Mouse (Mus musculus) neural tube, embryonic 14.5 days (tissue): ENCODE data around the gene Large1. TPM values are rescaled to one million over a fixed set of nuclear protein-coding genes. Genes with fewer than 3 reads are reported as not detected.
"Not testable (repeated sequence)": the region's sequence is repeated elsewhere in the genome, so short reads cannot be mapped to it uniquely, and the experiment has no call there.

Source experiments
- ATAC-seq: fragments of 200-750 bp; cut with Nextera tagmentation; 2 replicates; pipeline ENCODE4 v1.8.0; 2017; ENCODE audit warnings: low read depth, mild to moderate bottlenecking, moderate TSS enrichment, moderate library complexity
- H3K27ac ChIP-seq: fragments of 300-500 bp; sonication (generic); 2 replicates; pipeline ENCODE4 v1.5.1; 2014; ENCODE audit warnings: low read depth, mild to moderate bottlenecking, control low read depth, low read length, moderate library complexity, mixed read lengths
- H3K27me3 ChIP-seq: fragments of 300-500 bp; sonication (generic); 2 replicates; pipeline ENCODE4 v1.6.1; 2014; ENCODE audit warnings: low read length; ENCODE audit not compliant: control insufficient read depth, insufficient read depth
- H3K36me3 ChIP-seq: fragments of 300-500 bp; sonication (generic); 2 replicates; pipeline ENCODE4 v1.6.1; 2014; ENCODE audit warnings: low read length, mixed read lengths; ENCODE audit not compliant: control insufficient read depth, insufficient read depth
- H3K4me1 ChIP-seq: fragments of 300-500 bp; sonication (generic); 2 replicates; pipeline ENCODE4 v1.6.1; 2014; ENCODE audit warnings: low read length; ENCODE audit not compliant: control insufficient read depth, insufficient read depth
- H3K4me2 ChIP-seq: fragments of 300-500 bp; sonication (generic); 2 replicates; pipeline ENCODE4 v1.6.1; 2014; ENCODE audit warnings: mild to moderate bottlenecking, low read depth, low read length, control low read depth
- H3K4me3 ChIP-seq: fragments of 300-500 bp; sonication (generic); 2 replicates; pipeline ENCODE4 v1.5.1; 2014; ENCODE audit warnings: low read depth, low read length, control low read depth, mixed read lengths
- H3K9ac ChIP-seq: fragments of 300-500 bp; sonication (generic); replicated peaks from 2 replicates; pipeline ENCODE4 v1.6.1; 2014; ENCODE audit warnings: low read depth, mild to moderate bottlenecking, control low read depth, low read length, mixed read lengths
- H3K9me3 ChIP-seq: fragments of 300-500 bp; sonication (generic); 2 replicates; pipeline ENCODE4 v1.6.1; 2016; ENCODE audit warnings: low read length; ENCODE audit not compliant: control insufficient read depth
- WGBS: fragments of 180-500 bp; shearing (Covaris S2); extraction: QIAGEN DNeasy Blood & Tissue Kit; methylation state at CpG from one replicate; pipeline ENCODE4 v1.1.7; 2014; 5-methylcytosine and 5-hydroxymethylcytosine counted together
- polyA plus RNA-seq: library from polyadenylated mRNA; unstranded; fragments of >200 nt; fragmentation: Nextera tagmentation; extraction: Ambion mirVana; gene quantifications from 2 replicates; pipeline ENCODE4 v1.2.1, GENCODE M21; 2014

Large1 gene
- polyA plus RNA-seq, 1 experiment from 2014 or later, result 28.5 TPM

- Histone ChIP-seq H3K9me3 (no peaks in the 10 kb centered on the region), H3K4me1 (no peaks in the 10 kb centered on the region), H3K4me2 (no peak overlapping the region), H3K27ac (no peak overlapping the region), H3K36me3 (no peaks in the 10 kb centered on the region), H3K27me3 (no peaks in the 10 kb centered on the region), H3K9ac (no peak overlapping the region), H3K4me3 (no peak overlapping the region)
- peak; percentile 50; the same call in 1 of the 2 replicates for ATAC-seq
- WGBS, result 88% methylated on average over 4 of the region's 4 CpGs
These were observed 71.3 kb downstream of the Large1 start for GRCm38 (mm10) chr8:73281996-73282395.

- Histone ChIP-seq H3K4me1 (no peaks in the 10 kb centered on the region), H3K4me2 (no peak overlapping the region), H3K36me3 (no peaks in the 10 kb centered on the region), H3K27ac (no peak overlapping the region), H3K9me3 (no peaks in the 10 kb centered on the region), H3K27me3 (no peaks in the 10 kb centered on the region), H3K4me3 (no peak overlapping the region), H3K9ac (no peak overlapping the region)
- WGBS, result 88% methylated on average over 4 of the region's 4 CpGs
- ATAC-seq, result no peak
These were observed 77.3 kb downstream of the Large1 start for GRCm38 (mm10) chr8:73276015-73276414.

- H3K9me3 ChIP-seq, H3K4me2 ChIP-seq, H3K9ac ChIP-seq, ATAC-seq, H3K4me1 ChIP-seq, H3K36me3 ChIP-seq, H3K4me3 ChIP-seq, H3K27me3 ChIP-seq, H3K27ac ChIP-seq: not testable (repeated sequence)
- WGBS, result 71% methylated on average over 4 of the region's 4 CpGs
These were observed 77.9 kb downstream of the Large1 start for GRCm38 (mm10) chr8:73275445-73275844.

GRCm38 (mm10) chr8:73273150-73273549 is 80.2 kb downstream of the Large1 start:
- no peaks in the 10 kb centered on the region for H3K4me1 ChIP-seq
- no peak overlapping the region for H3K27ac ChIP-seq
- H3K9me3 ChIP-seq, result no peaks in the 10 kb centered on the region

GRCm38 (mm10) chr8:73270991-73271390 is 82.3 kb downstream of the Large1 start:
- Histone ChIP-seq H3K4me2 (no peak overlapping the region), H3K36me3 (no peaks in the 10 kb centered on the region), H3K9me3 (no peaks in the 10 kb centered on the region), H3K4me3 (no peak overlapping the region), H3K27ac (no peak overlapping the region), H3K27me3 (no peaks in the 10 kb centered on the region), H3K9ac (no peak overlapping the region), H3K4me1 (no peaks in the 10 kb centered on the region)
- no peak for ATAC-seq

More at GRCm38 (mm10) chr8:73273150-73273549, 80.2 kb downstream of the Large1 start:
- Histone ChIP-seq H3K4me3 (no peak overlapping the region), H3K9ac (no peak overlapping the region), H3K36me3 (no peaks in the 10 kb centered on the region), H3K27me3 (no peaks in the 10 kb centered on the region), H3K4me2 (no peak overlapping the region)
- ATAC-seq, result no peak

GRCm38 (mm10) chr8:73257981-73258380 is 95.4 kb downstream of the Large1 start:
- no peak overlapping the region for H3K9ac ChIP-seq

GRCm38 (mm10) chr8:73244186-73244585 is 109.2 kb downstream of the Large1 start:
- no peaks in the 10 kb centered on the region for H3K36me3 ChIP-seq
- H3K9me3 ChIP-seq, result peaks cover 5% of the 10 kb centered on the region; the same call in 1 of the 2 replicates
- H3K9ac ChIP-seq, result no peak overlapping the region
- WGBS, result 97% methylated on average over 3 of the region's 3 CpGs
- no peak for ATAC-seq
- H3K27ac ChIP-seq, result no peak overlapping the region
- H3K27me3 ChIP-seq, result no peaks in the 10 kb centered on the region
- no peak overlapping the region for H3K4me2 ChIP-seq
- H3K4me3 ChIP-seq, result no peak overlapping the region
- no peaks in the 10 kb centered on the region for H3K4me1 ChIP-seq

More at GRCm38 (mm10) chr8:73257981-73258380, 95.4 kb downstream of the Large1 start:
- no peak overlapping the region for H3K4me3 ChIP-seq
- no peaks in the 10 kb centered on the region for H3K4me1 ChIP-seq
- no peak overlapping the region for H3K4me2 ChIP-seq
- H3K27me3 ChIP-seq, result no peaks in the 10 kb centered on the region
- no peak for ATAC-seq
- WGBS, result 80% methylated on average over 2 of the region's 2 CpGs
- H3K36me3 ChIP-seq, result no peaks in the 10 kb centered on the region
- peaks cover 6% of the 10 kb centered on the region; the same call in 1 of the 2 replicates for H3K9me3 ChIP-seq
- no peak overlapping the region for H3K27ac ChIP-seq

GRCm38 (mm10) chr8:73242066-73242465 is 111.3 kb downstream of the Large1 start:
- no peaks in the 10 kb centered on the region for H3K4me1 ChIP-seq
- H3K36me3 ChIP-seq, result no peaks in the 10 kb centered on the region
- peaks cover 5% of the 10 kb centered on the region; the same call in 1 of the 2 replicates for H3K9me3 ChIP-seq
- 81% methylated on average over 1 of the region's 1 CpGs for WGBS
- ATAC-seq, result no peak
- H3K27me3 ChIP-seq, result no peaks in the 10 kb centered on the region
- H3K9ac ChIP-seq, result no peak overlapping the region
- no peak overlapping the region for H3K4me2 ChIP-seq
- no peak overlapping the region for H3K4me3 ChIP-seq
- no peak overlapping the region for H3K27ac ChIP-seq

GRCm38 (mm10) chr8:73234209-73234608 is 119.1 kb downstream of the Large1 start:
- Histone ChIP-seq H3K9ac (no peak overlapping the region), H3K27me3 (no peaks in the 10 kb centered on the region), H3K36me3 (no peaks in the 10 kb centered on the region), H3K4me2 (no peak overlapping the region), H3K9me3 (no peaks in the 10 kb centered on the region), H3K4me3 (no peak overlapping the region), H3K4me1 (no peaks in the 10 kb centered on the region), H3K27ac (no peak overlapping the region)
- 91% methylated on average over 1 of the region's 1 CpGs for WGBS
- ATAC-seq, result no peak
